Mouse (Mus musculus) liver, embryonic 14.5 days (tissue): ENCODE results near the gene Gm11027.

Source experiments
- CTCF ChIP-seq: IDR thresholded peaks from 2 replicates; pipeline ENCODE4 v1.5.1; 2016; ENCODE audit warnings: antibody characterized with exemption, low read depth, control low read depth
- EP300 ChIP-seq: IDR thresholded peaks from 2 replicates; pipeline ENCODE4 v1.6.1; 2016; ENCODE audit warnings: antibody characterized with exemption, low read depth

GRCm38 (mm10) chr12:116254652-116255051 is 20.5 kb upstream of the Gm11027 start:
- TF ChIP-seq CTCF (no peak), EP300 (no peak)
